In the genomic region with DNA sequence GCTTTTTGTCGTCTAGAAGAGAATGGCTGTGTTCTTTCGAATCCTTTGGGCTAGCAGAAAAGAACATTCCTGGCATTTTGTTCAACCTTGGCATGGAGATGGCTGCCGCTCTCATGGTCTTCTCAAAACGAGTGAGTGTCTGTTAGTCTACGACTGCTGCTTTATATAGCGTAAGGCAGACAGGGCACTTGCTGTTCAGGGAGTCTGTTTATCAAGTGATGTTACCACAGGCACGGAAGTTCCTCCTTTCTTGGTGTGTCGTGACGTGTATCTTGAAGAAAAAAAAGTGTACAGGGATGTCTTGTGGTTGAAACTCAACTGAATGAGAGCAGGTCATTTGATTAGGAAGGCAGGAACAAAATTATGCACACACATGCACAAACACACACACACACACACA, we compare ENCODE assay signal across 13 mouse cellular contexts. TPM values are rescaled to one million over a fixed set of nuclear protein-coding genes. Genes with fewer than 3 reads are reported as not detected.
DNase-seq lines count a peak whose midpoint lies in the region; ATAC-seq lines count a peak whose summit lies in the region.
"Had no signal": no experiment of that assay in that cellular context is flagged by ENCODE, and none has a peak within 500 bp of the region (broad histone marks: within the 10 kb centered on the region; RNA-seq: fewer than 3 reads in every experiment).

A gene (minus strand): TSS at position 320 of the 400 bp plus-strand sequence.

- H3K9ac ChIP-seq in midbrain, embryonic 15.5 days, result no peak within 1 kb of the TSS
- H3K9ac ChIP-seq: embryonic facial prominence, embryonic 15.5 days; heart, embryonic 12.5 days; liver, embryonic 13.5 days had no signal

- no peak within 1 kb of the TSS for H3K4me2 ChIP-seq in midbrain, embryonic 15.5 days
- H3K4me2 ChIP-seq: embryonic facial prominence, embryonic 15.5 days; heart, embryonic 12.5 days; liver, embryonic 13.5 days had no signal

- peaks cover 26% of the 10 kb centered on the region for H3K36me3 ChIP-seq in megakaryocyte, embryonic 14.5 days (replicated peaks; ENCODE audit: low read length)
- H3K36me3 ChIP-seq in midbrain, embryonic 15.5 days (replicated peaks), result no peaks in the 10 kb centered on the region
- H3K36me3 ChIP-seq: embryonic facial prominence, embryonic 15.5 days; heart, embryonic 12.5 days; liver, embryonic 13.5 days had no signal

- peaks cover 25% of the 10 kb centered on the region for H3K4me1 ChIP-seq in megakaryocyte, embryonic 14.5 days
- no peaks in the 10 kb centered on the region for H3K4me1 ChIP-seq in midbrain, embryonic 15.5 days
- H3K4me1 ChIP-seq: embryonic facial prominence, embryonic 15.5 days; heart, embryonic 12.5 days; liver, embryonic 13.5 days had no signal

- H3K4me3 ChIP-seq in megakaryocyte, embryonic 14.5 days (replicated peaks), result peak within 1 kb of the TSS; percentile 88
- no peak within 1 kb of the TSS for H3K4me3 ChIP-seq in midbrain, embryonic 15.5 days
- H3K4me3 ChIP-seq: embryonic facial prominence, embryonic 15.5 days; heart, embryonic 12.5 days; liver, embryonic 13.5 days had no signal

- 79% methylated on average over 9 of the region's 9 CpGs for whole genome bisulfite sequencing in midbrain, embryonic 15.5 days

- no peaks in the 10 kb centered on the region for H3K27me3 ChIP-seq in megakaryocyte, embryonic 14.5 days (replicated peaks)
- H3K27me3 ChIP-seq in midbrain, embryonic 15.5 days (replicated peaks), result no peaks in the 10 kb centered on the region
- H3K27me3 ChIP-seq: embryonic facial prominence, embryonic 15.5 days; heart, embryonic 12.5 days; liver, embryonic 13.5 days had no signal

- H3K9me3 ChIP-seq in megakaryocyte, embryonic 14.5 days, result no peaks in the 10 kb centered on the region
- no peaks in the 10 kb centered on the region for H3K9me3 ChIP-seq in midbrain, embryonic 15.5 days
- H3K9me3 ChIP-seq: embryonic facial prominence, embryonic 15.5 days; heart, embryonic 12.5 days; liver, embryonic 13.5 days had no signal

- H3K27ac ChIP-seq in midbrain, embryonic 15.5 days, result no peak within 1 kb of the TSS
- H3K27ac ChIP-seq: embryonic facial prominence, embryonic 15.5 days; liver, embryonic 13.5 days had no signal

- peak; percentile 15 to 22 for DNase-seq in heart, adult 18-20 months
- no peak for DNase-seq in heart, postnatal 4 days
- DNase-seq in spleen, postnatal 36 days (ENCODE audit: low spot score in 2 of 2), result peak; percentile 52 to 62
- DNase-seq in spleen, postnatal 4 days (ENCODE audit: low spot score in 2 of 2), result no peak
- DNase-seq in thymus, postnatal 4 days, result peak; percentile 9
- DNase-seq in adrenal gland, postnatal 25 days, result no peak
- DNase-seq: cerebellum, adult 11-12 months; liver, embryonic 13.5 days had no signal

- no peak for ATAC-seq in midbrain, embryonic 15.5 days (replicated peaks)

RNA-seq across cellular contexts. Expression of the gene that starts here (rescaled TPM):
- under 1 TPM; 0.64 to 0.69 TPM for total RNA-seq in heart, adult 18-20 months (2021)
- total RNA-seq in heart, postnatal 4 days (2021), result under 1 TPM in 1 of 2 experiments, not detected in 1; 0.48 TPM
- polyA plus RNA-seq in megakaryocyte, embryonic 14.5 days (2012; ENCODE audit: insufficient read depth, low replicate concordance), result 0.09 TPM in 1 of 2 replicates, not detected in the other
- not detected in 2 replicates for polyA plus RNA-seq in midbrain, embryonic 15.5 days (2015; fragmentation: Nextera tagmentation; extraction: Ambion mirVana)
- total RNA-seq in adrenal gland, postnatal 25 days (2021), result 0.30 TPM in 1 of 2 replicates, not detected in the other
- polyA plus RNA-seq: neural tube, embryonic 11.5 days had no signal

Comparison
In these comparisons a context has a peak if more than half of its experiments do, and no peak if none do; other contexts are left out.
1. DNase-seq: peak in spleen, postnatal 36 days (2 of 2) and thymus, postnatal 4 days (single experiment); none in heart, postnatal 4 days (single experiment), spleen, postnatal 4 days (0 of 2) and adrenal gland, postnatal 25 days (single experiment).
2. Peak in DNase-seq in heart, adult 18-20 months; RNA of the gene not detected or under 1 TPM.